Mouse (Mus musculus) hindbrain, embryonic 14.5 days (tissue): Measurements from ENCODE around the gene Ppp4c. TPM values are rescaled to one million over a fixed set of nuclear protein-coding genes. Genes with fewer than 3 reads are reported as not detected.

Source experiments
- ATAC-seq: fragments of 200-750 bp; cut with Nextera tagmentation; 2 replicates; pipeline ENCODE4 v1.8.0; 2017; ENCODE audit warnings: moderate number of reproducible peaks, mild to moderate bottlenecking, moderate TSS enrichment, moderate library complexity; ENCODE audit not compliant: low FRiP score
- DNase-seq: peaks from one replicate; pipeline ENCODE4 v3.0.0-alpha.2; 2015; ENCODE audit warnings: low spot score
- H3K27ac ChIP-seq: fragments of 300-500 bp; sonication (generic); 2 replicates; pipeline ENCODE4 v1.5.1; 2014; ENCODE audit warnings: mild to moderate bottlenecking, moderate library complexity
- H3K27me3 ChIP-seq: fragments of 300-500 bp; sonication (generic); 2 replicates; pipeline ENCODE4 v1.6.1; 2014; ENCODE audit warnings: mild to moderate bottlenecking, low read length, mixed read lengths; ENCODE audit not compliant: control insufficient read depth, insufficient read depth
- H3K36me3 ChIP-seq: fragments of 300-500 bp; sonication (generic); replicated peaks from 2 replicates; pipeline ENCODE4 v1.6.1; 2014; ENCODE audit not compliant: control insufficient read depth, insufficient read depth
- H3K4me1 ChIP-seq: fragments of 300-500 bp; sonication (generic); replicated peaks from 2 replicates; pipeline ENCODE4 v1.6.1; 2014; ENCODE audit warnings: antibody characterized with exemption, low read length, mixed read lengths; ENCODE audit not compliant: control insufficient read depth, insufficient read depth
- H3K4me2 ChIP-seq: fragments of 300-500 bp; sonication (generic); replicated peaks from 2 replicates; pipeline ENCODE4 v1.6.1; 2014; ENCODE audit warnings: mild to moderate bottlenecking, moderate library complexity
- H3K4me3 ChIP-seq: fragments of 300-500 bp; sonication (generic); replicated peaks from 2 replicates; pipeline ENCODE4 v1.5.1; 2014; ENCODE audit warnings: mild to moderate bottlenecking, low read length
- H3K9ac ChIP-seq: fragments of 300-500 bp; sonication (generic); 2 replicates; pipeline ENCODE4 v1.6.1; 2014
- H3K9me3 ChIP-seq: fragments of 300-500 bp; sonication (generic); 2 replicates; pipeline ENCODE4 v1.6.1; 2016; ENCODE audit warnings: low read length; ENCODE audit not compliant: control insufficient read depth
- WGBS: fragments of 180-500 bp; shearing (Covaris S2); extraction: QIAGEN DNeasy Blood & Tissue Kit; methylation state at CpG from one replicate; pipeline ENCODE4 v1.1.7; 2014; 5-methylcytosine and 5-hydroxymethylcytosine counted together
- polyA plus RNA-seq: library from polyadenylated mRNA; unstranded; fragments of >200 nt; fragmentation: Nextera tagmentation; extraction: Ambion mirVana; gene quantifications from 2 replicates; pipeline ENCODE4 v1.2.1, GENCODE M21; 2014

The Ppp4c gene
- polyA plus RNA-seq, 1 experiment from 2014 or later = 182 TPM

GRCm38 (mm10) chr7:126766201-126766600, 26.1 kb downstream of the Ppp4c start, which contains the start of gene Gdpd3:
Gene Gdpd3 (plus strand): TSS chr7:126766334.
- Histone ChIP-seq H3K9ac (no peak within 1 kb of the TSS), H3K4me1 (peaks cover 18% of the 10 kb centered on the region), H3K9me3 (no peaks in the 10 kb centered on the region), H3K27ac (no peak within 1 kb of the TSS), H3K4me3 (no peak within 1 kb of the TSS), H3K36me3 (peaks cover 84% of the 10 kb centered on the region), H3K4me2 (no peak within 1 kb of the TSS), H3K27me3 (no peaks in the 10 kb centered on the region)
- ATAC-seq (no peak), DNase-seq (no peak)
- 87% methylated on average over 16 of the region's 16 CpGs for WGBS

- Histone ChIP-seq H3K4me1 (peaks cover 25% of the 10 kb centered on the region), H3K4me2 (no peak overlapping the region), H3K9me3 (no peaks in the 10 kb centered on the region), H3K36me3 (peaks cover 77% of the 10 kb centered on the region), H3K9ac (no peak overlapping the region), H3K27ac (no peak overlapping the region), H3K4me3 (no peak overlapping the region), H3K27me3 (no peaks in the 10 kb centered on the region)
- DNase-seq (no peak), ATAC-seq (no peak)
- WGBS = 93% methylated on average over 9 of the region's 9 CpGs
Observed at GRCm38 (mm10) chr7:126765540-126765939, 26.8 kb downstream of the Ppp4c start.

- Histone ChIP-seq H3K9me3 (no peaks in the 10 kb centered on the region), H3K27me3 (no peaks in the 10 kb centered on the region), H3K36me3 (peaks cover 47% of the 10 kb centered on the region), H3K4me3 (peak overlapping the region; percentile 6), H3K4me2 (peak overlapping the region; percentile 33), H3K4me1 (peaks cover 28% of the 10 kb centered on the region), H3K27ac (peak overlapping the region; percentile 41; the same call in 1 of the 2 replicates), H3K9ac (peak overlapping the region; percentile 36)
- DNase-seq (no peak), ATAC-seq (no peak)
- 63% methylated on average over 17 of the region's 17 CpGs for WGBS
Observed at GRCm38 (mm10) chr7:126762471-126763008, 29.8 kb downstream of the Ppp4c start.

- 77% methylated on average over 6 of the region's 6 CpGs for WGBS
- Histone ChIP-seq H3K4me2 (peak overlapping the region; percentile 77), H3K27ac (peak overlapping the region; percentile 44; the same call in 1 of the 2 replicates), H3K36me3 (peaks cover 38% of the 10 kb centered on the region), H3K4me3 (0 out of 2 replicates have a peak overlapping the region, but pooled peaks have one; percentile 78), H3K9me3 (no peaks in the 10 kb centered on the region), H3K9ac (no peak overlapping the region), H3K27me3 (no peaks in the 10 kb centered on the region), H3K4me1 (peaks cover 28% of the 10 kb centered on the region)
- no peak for DNase-seq
- no peak for ATAC-seq
Observed at GRCm38 (mm10) chr7:126761529-126762067, 30.7 kb downstream of the Ppp4c start.

- DNase-seq = no peak
- H3K4me1 ChIP-seq = peaks cover 28% of the 10 kb centered on the region
- H3K9ac ChIP-seq = peak overlapping the region; percentile 81
- H3K9me3 ChIP-seq = no peaks in the 10 kb centered on the region
- peaks cover 32% of the 10 kb centered on the region for H3K36me3 ChIP-seq
- H3K27ac ChIP-seq = peak overlapping the region; percentile 87
- 69% methylated on average over 4 of the region's 4 CpGs for WGBS
- no peak for ATAC-seq
- H3K4me2 ChIP-seq = peak overlapping the region; percentile 77
- H3K4me3 ChIP-seq = peak overlapping the region; percentile 78
- H3K27me3 ChIP-seq = no peaks in the 10 kb centered on the region
Observed at GRCm38 (mm10) chr7:126760956-126761355, 31.3 kb downstream of the Ppp4c start.

- 12% methylated on average over 3 of the region's 3 CpGs for WGBS
- Histone ChIP-seq H3K4me1 (peaks cover 28% of the 10 kb centered on the region), H3K4me2 (peak overlapping the region; percentile 77), H3K27me3 (no peaks in the 10 kb centered on the region), H3K27ac (peak overlapping the region; percentile 87), H3K4me3 (peak overlapping the region; percentile 78), H3K9me3 (no peaks in the 10 kb centered on the region), H3K36me3 (peaks cover 26% of the 10 kb centered on the region), H3K9ac (peak overlapping the region; percentile 81)
- peak; percentile 54 for DNase-seq
- ATAC-seq = peak; percentile 38; the same call in 1 of the 2 replicates
Observed at GRCm38 (mm10) chr7:126760391-126760802, 31.9 kb downstream of the Ppp4c start.

GRCm38 (mm10) chr7:126759672-126760390, 32.5 kb downstream of the Ppp4c start:
- peaks cover 32% of the 10 kb centered on the region for H3K4me1 ChIP-seq
- H3K36me3 ChIP-seq = peaks cover 21% of the 10 kb centered on the region
- 1% methylated on average over 21 of the region's 24 CpGs for WGBS
- peak overlapping the region; percentile 77 for H3K4me2 ChIP-seq
- ATAC-seq (peak; percentile 44), DNase-seq (no peak)
- peak overlapping the region; percentile 81 for H3K9ac ChIP-seq
- peak overlapping the region; percentile 87 for H3K27ac ChIP-seq
- no peaks in the 10 kb centered on the region for H3K9me3 ChIP-seq
- peak overlapping the region; percentile 78 for H3K4me3 ChIP-seq
- no peaks in the 10 kb centered on the region for H3K27me3 ChIP-seq

- no peaks in the 10 kb centered on the region for H3K27me3 ChIP-seq
- peaks cover 36% of the 10 kb centered on the region for H3K4me1 ChIP-seq
- H3K4me2 ChIP-seq = peak within 1 kb of the TSS; percentile 77
- H3K36me3 ChIP-seq = peaks cover 14% of the 10 kb centered on the region
- H3K4me3 ChIP-seq = peak within 1 kb of the TSS; percentile 78
- peak; percentile 66 for ATAC-seq
- H3K9ac ChIP-seq = peak within 1 kb of the TSS; percentile 81
- no peaks in the 10 kb centered on the region for H3K9me3 ChIP-seq
- WGBS = 2% methylated on average over 18 of the region's 38 CpGs
- DNase-seq = peak; percentile 91
- peak within 1 kb of the TSS; percentile 87 for H3K27ac ChIP-seq
Observed at GRCm38 (mm10) chr7:126759050-126759671, 33.1 kb downstream of the Ppp4c start, which contains the start of gene Mapk3. Gene Mapk3 (plus strand): TSS chr7:126759601.

- H3K4me2 ChIP-seq = no peak overlapping the region
- H3K27me3 ChIP-seq = no peaks in the 10 kb centered on the region
- no peak for DNase-seq
- ATAC-seq = no peak
- no peak overlapping the region for H3K27ac ChIP-seq
- no peak overlapping the region for H3K9ac ChIP-seq
- WGBS = 54% methylated on average over 7 of the region's 7 CpGs
- peaks cover 8% of the 10 kb centered on the region for H3K36me3 ChIP-seq
- no peak overlapping the region for H3K4me3 ChIP-seq
- H3K4me1 ChIP-seq = peaks cover 36% of the 10 kb centered on the region
- H3K9me3 ChIP-seq = no peaks in the 10 kb centered on the region
Observed at GRCm38 (mm10) chr7:126758539-126758938, 33.8 kb downstream of the Ppp4c start.
